Mouse (Mus musculus) kidney, adult 2 months (tissue): ENCODE results near the gene Isg15. TPM values are rescaled to one million over a fixed set of nuclear protein-coding genes. Genes with fewer than 3 reads are reported as not detected.

ENCODE experiments used
- DNase-seq: peaks from one replicate; pipeline ENCODE4 v3.0.0; 2021
- H3K27ac ChIP-seq: fragments of 200-500 bp; 2 replicates; pipeline ENCODE4 v1.5.1; 2012; ENCODE audit warnings: low read depth, low read length, control low read depth, inconsistent platforms; ENCODE audit not compliant: insufficient read depth
- H3K27me3 ChIP-seq: fragments of 200-500 bp; replicated peaks from 2 replicates; pipeline ENCODE4 v1.6.1; 2012; ENCODE audit warnings: mild to moderate bottlenecking, moderate library complexity, low read length, inconsistent platforms; ENCODE audit not compliant: control insufficient read depth, insufficient read depth
- H3K36me3 ChIP-seq: fragments of 200-500 bp; 2 replicates; pipeline ENCODE4 v1.6.1; 2012; ENCODE audit warnings: mild to moderate bottlenecking, moderate library complexity, low read length, inconsistent platforms; ENCODE audit not compliant: control insufficient read depth, insufficient read depth
- H3K4me1 ChIP-seq: fragments of 200-500 bp; 2 replicates; pipeline ENCODE4 v1.6.1; 2011; ENCODE audit warnings: low read length; ENCODE audit not compliant: control insufficient read depth, insufficient read depth
- H3K4me3 ChIP-seq: fragments of 200-500 bp; 2 replicates; pipeline ENCODE4 v1.5.1; 2011; ENCODE audit warnings: mild to moderate bottlenecking, low read depth, low read length, control low read depth; ENCODE audit not compliant: insufficient read depth
- CTCF ChIP-seq: fragments of 200-500 bp; conservative IDR thresholded peaks from 2 replicates; pipeline ENCODE4 v1.5.1; 2011; ENCODE audit warnings: low read depth, mild to moderate bottlenecking, control low read depth, low read length, moderate library complexity, mixed read lengths; ENCODE audit not compliant: insufficient read depth, insufficient read length
- POLR2A ChIP-seq: fragments of 200-500 bp; IDR thresholded peaks from one replicate; pipeline ENCODE4 v1.6.1; 2011; ENCODE audit warnings: low read depth, low read length, control low read depth
- WGBS: fragments of 180-500 bp; shearing (Covaris S2); methylation state at CpG from one replicate; pipeline ENCODE4 v1.1.7; 2018; 5-methylcytosine and 5-hydroxymethylcytosine counted together
- polyA plus RNA-seq: library from polyadenylated mRNA; depleted of rRNA; stranded (reverse); fragments of >200 nt; gene quantifications from 2 replicates; pipeline ENCODE4 v1.2.3, GENCODE M21; 2012

Gene Isg15
- polyA plus RNA-seq, 1 experiment, result 17.8 TPM

DNA sequence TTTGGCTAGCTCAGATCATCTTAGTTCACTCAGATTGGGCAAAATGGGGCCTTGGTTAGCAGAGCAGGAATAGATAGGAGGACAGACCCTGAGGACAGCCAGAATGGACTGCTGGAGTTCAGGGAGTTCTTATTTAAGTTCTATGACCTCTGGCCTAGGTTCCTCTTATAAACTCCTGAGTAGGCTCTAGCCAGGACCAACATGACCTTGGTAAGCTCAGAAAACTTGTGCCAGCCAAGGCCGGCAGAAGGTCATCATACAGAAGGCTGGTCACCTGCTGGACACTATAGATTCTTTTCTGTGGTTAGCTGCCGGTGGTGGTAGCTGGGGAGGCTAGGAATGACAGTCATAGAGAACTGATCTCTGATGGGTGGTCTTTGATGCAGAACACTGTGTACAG is 15.6 kb upstream of the Isg15 start:
- TF ChIP-seq CTCF (no peak), POLR2A (no peak)
- WGBS, result 69% methylated on average over 2 of the region's 2 CpGs
- H3K27ac ChIP-seq, result peak overlapping the region; percentile 72

DNA sequence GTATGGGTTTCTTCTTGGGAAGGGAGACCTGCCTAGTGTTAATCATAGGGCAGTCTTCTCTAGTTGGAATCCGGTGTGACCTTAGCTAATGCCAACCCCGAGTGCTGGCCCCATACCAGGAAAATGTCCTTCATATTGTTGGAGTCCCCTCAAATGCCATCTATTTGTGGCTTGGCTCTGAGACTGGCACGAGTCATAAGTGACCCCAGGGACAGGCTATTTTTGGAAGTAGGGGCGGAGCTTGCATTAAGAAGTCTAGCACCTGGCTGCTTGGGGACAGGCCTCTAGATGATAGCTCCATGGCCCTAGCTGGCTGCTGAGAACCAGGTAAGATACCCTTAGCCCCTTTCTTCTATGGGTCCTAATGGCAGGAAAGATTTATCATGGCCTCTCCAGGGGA is 15.0 kb upstream of the Isg15 start, which contains the start of gene Perm1:
Gene Perm1, plus strand, starts transcription at position 220 of the 400 bp plus-strand sequence.
- 43% methylated on average over 4 of the region's 4 CpGs for WGBS
- DNase-seq, result peak; percentile 74
- Histone ChIP-seq H3K4me3 (no peak within 1 kb of the TSS; the same call in 1 of the 2 replicates), H3K27ac (peak within 1 kb of the TSS; percentile 72), H3K4me1 (no peaks in the 10 kb centered on the region), H3K36me3 (no peaks in the 10 kb centered on the region), H3K27me3 (no peaks in the 10 kb centered on the region)
- TF ChIP-seq POLR2A, result no peak
- no peak for TF ChIP-seq CTCF

More for the DNA sequence above, 15.6 kb upstream of the Isg15 start:
- no peaks in the 10 kb centered on the region for H3K36me3 ChIP-seq
- H3K4me3 ChIP-seq, result no peak overlapping the region; the same call in 1 of the 2 replicates
- DNase-seq, result no peak
- H3K4me1 ChIP-seq, result no peaks in the 10 kb centered on the region
- no peaks in the 10 kb centered on the region for H3K27me3 ChIP-seq

DNA sequence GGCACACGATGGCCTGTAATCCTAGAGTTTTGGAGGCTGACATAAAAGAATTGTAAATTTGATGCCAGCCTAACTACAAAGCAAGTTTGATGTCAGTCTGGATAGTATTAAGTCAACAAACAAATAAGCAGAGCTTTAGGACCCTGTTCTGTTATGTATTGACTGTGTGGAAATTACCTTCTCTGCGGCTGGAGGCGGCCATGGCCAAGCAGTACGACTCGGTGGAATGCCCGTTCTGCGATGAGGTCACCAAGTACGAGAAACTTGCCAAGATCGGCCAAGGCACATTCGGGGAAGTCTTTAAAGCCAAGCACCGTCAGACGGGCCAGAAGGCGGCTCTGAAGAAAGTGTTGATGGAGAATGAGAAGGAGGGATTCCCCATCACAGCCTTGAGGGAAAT is 12.5 kb upstream of the Isg15 start:
- DNase-seq, result no peak
- H3K4me1 ChIP-seq, result no peaks in the 10 kb centered on the region
- no peaks in the 10 kb centered on the region for H3K36me3 ChIP-seq
- no peak for TF ChIP-seq CTCF
- no peak for TF ChIP-seq POLR2A
- no peak overlapping the region for H3K4me3 ChIP-seq
- no peaks in the 10 kb centered on the region for H3K27me3 ChIP-seq
- 96% methylated on average over 13 of the region's 13 CpGs for WGBS
- H3K27ac ChIP-seq, result no peak overlapping the region

DNA sequence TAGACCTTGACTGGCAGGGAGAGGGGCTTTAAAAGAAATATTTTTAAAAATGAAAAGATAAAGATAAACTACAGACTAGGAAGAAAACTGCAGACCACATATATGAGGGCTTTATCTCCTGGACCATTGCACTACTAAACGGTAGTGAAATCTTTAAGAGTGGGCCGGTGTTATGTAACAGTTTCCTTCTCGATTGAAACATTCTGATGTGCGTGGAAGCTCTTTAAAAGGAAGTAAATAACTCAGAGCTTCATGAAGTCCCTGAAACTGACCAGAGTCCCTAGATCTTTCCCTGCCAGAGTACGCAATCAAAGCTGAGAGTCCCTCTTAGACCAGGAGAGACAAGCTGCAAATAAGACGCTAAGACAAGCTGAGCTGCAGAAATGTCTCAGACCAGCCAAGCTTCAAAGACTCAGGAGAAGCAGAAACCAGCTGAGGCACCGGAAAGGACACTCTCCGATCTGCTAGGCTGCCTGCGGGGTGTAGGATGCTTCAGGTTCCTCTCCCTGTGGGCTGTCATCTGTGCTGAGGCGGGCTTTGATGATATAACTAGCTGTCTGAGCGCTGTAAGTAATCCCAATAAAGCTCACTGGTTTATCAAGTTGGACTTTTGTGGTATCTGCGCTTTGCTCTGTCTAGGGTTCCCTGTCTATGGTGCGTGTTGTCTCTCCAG is 9.5 kb upstream of the Isg15 start:
- Histone ChIP-seq H3K4me3 (no peak overlapping the region), H3K36me3 (no peaks in the 10 kb centered on the region), H3K27ac (no peak overlapping the region), H3K27me3 (no peaks in the 10 kb centered on the region), H3K4me1 (no peaks in the 10 kb centered on the region)
- 76% methylated on average over 13 of the region's 13 CpGs for WGBS
- TF ChIP-seq CTCF (no peak), POLR2A (no peak)
- DNase-seq, result no peak

DNA sequence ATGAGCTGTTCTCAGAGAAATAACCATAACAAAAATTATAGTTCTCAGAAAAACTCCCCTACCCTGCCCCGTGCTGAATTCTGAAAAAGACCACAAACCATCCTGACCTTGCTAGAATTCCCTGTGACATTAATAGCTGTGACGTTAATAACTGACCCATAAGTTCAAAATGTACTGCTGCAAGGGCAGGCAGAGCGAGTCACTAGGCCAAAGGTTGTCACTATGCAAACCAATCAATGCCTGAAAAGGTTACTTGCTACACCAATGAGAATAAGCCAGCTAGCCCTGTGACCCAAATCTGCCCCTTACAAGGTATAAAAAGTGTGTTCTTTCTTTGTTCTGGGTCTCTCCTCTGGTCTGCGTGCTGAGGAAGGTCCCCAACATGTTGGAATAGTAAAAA is 8.3 kb upstream of the Isg15 start:
- WGBS, result 78% methylated on average over 4 of the region's 4 CpGs

DNA sequence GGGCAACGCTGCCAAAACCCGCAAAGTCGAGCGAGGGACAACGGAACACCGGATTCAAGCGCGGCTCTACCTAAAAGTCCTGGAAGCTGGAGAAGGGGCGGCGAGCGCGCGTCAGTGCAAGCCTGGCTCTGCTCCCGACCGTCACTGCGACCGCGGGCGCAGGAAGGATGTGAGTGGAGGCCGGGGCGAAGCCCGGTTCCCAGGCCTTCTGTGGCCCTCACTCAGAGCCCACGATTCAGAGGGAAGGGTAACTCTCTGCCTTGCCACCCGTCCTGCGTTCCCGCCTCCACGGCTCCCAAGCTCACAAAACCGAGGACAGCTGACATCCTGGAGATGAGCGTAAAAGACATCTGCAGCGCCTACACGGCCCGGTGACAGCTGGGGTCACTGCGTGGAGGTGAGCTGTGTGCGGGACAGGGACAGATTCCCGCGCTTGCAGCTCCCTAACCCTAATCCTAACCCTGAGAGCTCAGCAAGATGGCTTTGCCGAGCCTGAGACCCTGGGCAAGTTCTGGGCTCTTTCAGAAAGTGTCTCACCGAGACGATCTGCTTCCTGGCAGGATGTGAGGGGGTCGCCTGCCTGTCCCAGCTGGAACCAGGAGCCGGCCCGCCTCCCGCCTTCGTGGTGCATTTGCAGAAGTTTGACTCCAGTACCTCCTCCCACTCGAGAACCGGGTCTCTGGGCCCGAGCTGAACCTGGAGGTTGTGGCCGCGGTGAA is 3.0 kb upstream of the Isg15 start:
- DNase-seq, result no peak

More for the DNA sequence above, 8.3 kb upstream of the Isg15 start:
- Histone ChIP-seq H3K36me3 (no peaks in the 10 kb centered on the region), H3K4me3 (no peak overlapping the region), H3K27ac (no peak overlapping the region), H3K4me1 (no peaks in the 10 kb centered on the region), H3K27me3 (no peaks in the 10 kb centered on the region)
- no peak for DNase-seq
- TF ChIP-seq CTCF, result no peak

DNA sequence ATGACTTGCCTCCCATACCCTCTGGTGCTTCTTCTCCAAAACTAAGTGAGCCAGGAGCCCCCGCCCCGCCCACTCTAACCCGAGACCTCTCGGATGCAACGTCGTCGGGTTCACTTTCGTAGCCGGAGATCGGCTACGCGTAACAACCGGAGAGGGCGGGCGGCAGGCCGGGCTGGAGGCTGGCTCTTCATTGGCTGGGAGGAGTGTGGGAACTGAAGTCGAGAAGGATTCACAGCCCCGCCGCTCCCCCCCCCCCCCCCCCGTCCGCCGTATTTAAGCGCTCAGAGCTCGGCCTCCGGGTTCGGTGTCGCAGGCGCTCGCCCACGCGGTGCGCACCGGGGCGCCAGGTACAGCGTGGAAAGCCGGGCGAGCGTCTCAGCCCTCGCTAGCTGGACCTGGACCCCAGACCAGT is 2.4 kb upstream of the Isg15 start, which contains the start of gene AW011738:
Gene AW011738, plus strand, starts transcription at position 304 of the 412 bp plus-strand sequence.
- DNase-seq, result peak; percentile 82
- WGBS, result under 1% methylated on average over 39 of the region's 39 CpGs
- no peaks in the 10 kb centered on the region for H3K27me3 ChIP-seq
- peak within 1 kb of the TSS; percentile 79 for H3K4me3 ChIP-seq
- TF ChIP-seq POLR2A, result no peak
- no peak for TF ChIP-seq CTCF
- H3K27ac ChIP-seq, result peak within 1 kb of the TSS; percentile 75
- 0 out of 2 replicates have a peak, but pooled peaks cover 2% of the 10 kb centered on the region for H3K4me1 ChIP-seq
- no peaks in the 10 kb centered on the region for H3K36me3 ChIP-seq

More for the DNA sequence above, 3.0 kb upstream of the Isg15 start:
- 2% methylated on average over 49 of the region's 49 CpGs for WGBS
- no peak for TF ChIP-seq POLR2A
- TF ChIP-seq CTCF, result no peak
- Histone ChIP-seq H3K36me3 (no peaks in the 10 kb centered on the region), H3K4me3 (peak overlapping the region; percentile 79), H3K4me1 (0 out of 2 replicates have a peak, but pooled peaks cover 2% of the 10 kb centered on the region), H3K27me3 (no peaks in the 10 kb centered on the region), H3K27ac (peak overlapping the region; percentile 75)
